Mouse (Mus musculus) midbrain, postnatal 0 days (tissue): Measurements from ENCODE around the gene Klc3. TPM values are rescaled to one million over a fixed set of nuclear protein-coding genes. Genes with fewer than 3 reads are reported as not detected.

ENCODE experiments used
- ATAC-seq: fragments of 200-750 bp; cut with Nextera tagmentation; 2 replicates; pipeline ENCODE4 v1.8.0; 2017; ENCODE audit warnings: moderate number of reproducible peaks, mild to moderate bottlenecking, moderate TSS enrichment, moderate library complexity; ENCODE audit not compliant: low FRiP score
- DNase-seq: peaks from one replicate; pipeline ENCODE4 v3.0.0-alpha.2; 2015; ENCODE audit warnings: low spot score
- H3K27ac ChIP-seq: fragments of 300-500 bp; sonication (generic); 2 replicates; pipeline ENCODE4 v1.5.1; 2014; ENCODE audit warnings: low read depth, mild to moderate bottlenecking, low read length, mixed read lengths
- H3K27me3 ChIP-seq: fragments of 300-500 bp; sonication (generic); 2 replicates; pipeline ENCODE4 v1.6.1; 2014; ENCODE audit warnings: low read length, control low read depth, mixed read lengths; ENCODE audit not compliant: insufficient read depth
- H3K36me3 ChIP-seq: fragments of 300-500 bp; sonication (generic); 2 replicates; pipeline ENCODE4 v1.6.1; 2014; ENCODE audit warnings: low read length, control low read depth, mixed read lengths; ENCODE audit not compliant: insufficient read depth
- H3K4me1 ChIP-seq: fragments of 300-500 bp; sonication (generic); 2 replicates; pipeline ENCODE4 v1.6.1; 2014; ENCODE audit warnings: mild to moderate bottlenecking, control low read depth, antibody characterized with exemption, low read length, mixed read lengths; ENCODE audit not compliant: insufficient read depth
- H3K4me2 ChIP-seq: fragments of 300-500 bp; sonication (generic); 2 replicates; pipeline ENCODE4 v1.6.1; 2014; ENCODE audit warnings: low read depth, mild to moderate bottlenecking, low read length, mixed read lengths; ENCODE audit not compliant: poor library complexity, severe bottlenecking
- H3K4me3 ChIP-seq: fragments of 300-500 bp; sonication (generic); 2 replicates; pipeline ENCODE4 v1.5.1; 2014; ENCODE audit warnings: low read depth, mild to moderate bottlenecking, low read length, moderate library complexity
- H3K9ac ChIP-seq: fragments of 300-500 bp; sonication (generic); replicated peaks from 2 replicates; pipeline ENCODE4 v1.6.1; 2014; ENCODE audit warnings: mild to moderate bottlenecking, low read length, moderate library complexity, mixed read lengths; ENCODE audit not compliant: poor library complexity, severe bottlenecking
- H3K9me3 ChIP-seq: fragments of 300-500 bp; sonication (generic); 2 replicates; pipeline ENCODE4 v1.6.1; 2016; ENCODE audit warnings: low read length, control low read depth
- CTCF ChIP-seq: IDR thresholded peaks from 2 replicates; pipeline ENCODE4 v1.5.1; 2016; ENCODE audit warnings: antibody characterized with exemption, mild to moderate bottlenecking
- WGBS: fragments of 180-500 bp; shearing (Covaris S2); extraction: QIAGEN DNeasy Blood & Tissue Kit; methylation state at CpG from one replicate; pipeline ENCODE4 v1.1.7; 2014; 5-methylcytosine and 5-hydroxymethylcytosine counted together
- polyA plus RNA-seq: library from polyadenylated mRNA; unstranded; fragments of >200 nt; fragmentation: Nextera tagmentation; extraction: Ambion mirVana; gene quantifications from 2 replicates; pipeline ENCODE4 v1.2.1, GENCODE M21; 2015
- total RNA-seq: library from RNA; depleted of rRNA; stranded (reverse); fragments of >200 nt; gene quantifications from 2 replicates; pipeline ENCODE4 v1.2.3, GENCODE M21; 2014

Gene Klc3
- total and polyA plus RNA-seq, 2 experiments from 2014 or later = 1.4 to 1.9 TPM

- no peak overlapping the region for H3K4me2 ChIP-seq
- peaks cover 5% of the 10 kb centered on the region; the same call in 1 of the 2 replicates for H3K4me1 ChIP-seq
- no peak overlapping the region for H3K9ac ChIP-seq
- 83% methylated on average over 15 of the region's 15 CpGs for WGBS
- no peak for TF ChIP-seq CTCF
- no peaks in the 10 kb centered on the region for H3K9me3 ChIP-seq
- no peak overlapping the region for H3K4me3 ChIP-seq
- peaks cover 23% of the 10 kb centered on the region for H3K27me3 ChIP-seq
- ATAC-seq = no peak
- no peak for DNase-seq
- H3K36me3 ChIP-seq = no peaks in the 10 kb centered on the region
- no peak overlapping the region for H3K27ac ChIP-seq
Measured at GRCm38 (mm10) chr7:19416590-19416989, 12.7 kb upstream of the Klc3 start.

DNA sequence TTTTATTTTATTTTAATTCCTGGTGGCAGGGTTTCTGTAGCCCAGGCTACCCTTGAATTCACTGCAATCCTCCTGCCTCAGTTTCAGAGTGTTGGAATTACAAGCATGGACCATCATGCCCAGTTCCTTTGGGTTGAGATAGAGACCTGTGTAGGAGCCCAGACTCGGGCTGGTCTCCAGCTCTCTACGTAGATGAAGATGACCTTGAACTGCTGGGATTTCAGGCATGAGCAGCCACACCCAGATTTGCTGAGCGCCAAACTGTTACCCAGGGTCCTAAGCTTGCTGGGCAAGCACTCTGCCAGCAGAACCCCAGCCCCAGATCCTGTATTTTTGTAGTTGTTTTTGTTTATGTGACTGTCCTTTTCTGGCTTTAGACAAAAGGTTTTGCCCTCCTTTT lies 9.6 kb upstream of the Klc3 start:
- Histone ChIP-seq H3K36me3 (no peaks in the 10 kb centered on the region), H3K4me2 (no peak overlapping the region), H3K27me3 (peaks cover 6% of the 10 kb centered on the region; the same call in 1 of the 2 replicates), H3K4me3 (no peak overlapping the region), H3K9ac (no peak overlapping the region), H3K9me3 (no peaks in the 10 kb centered on the region), H3K27ac (no peak overlapping the region), H3K4me1 (no peaks in the 10 kb centered on the region)
- 87% methylated on average over 3 of the region's 3 CpGs for WGBS
- TF ChIP-seq CTCF = no peak
- ATAC-seq (no peak), DNase-seq (no peak)

DNA sequence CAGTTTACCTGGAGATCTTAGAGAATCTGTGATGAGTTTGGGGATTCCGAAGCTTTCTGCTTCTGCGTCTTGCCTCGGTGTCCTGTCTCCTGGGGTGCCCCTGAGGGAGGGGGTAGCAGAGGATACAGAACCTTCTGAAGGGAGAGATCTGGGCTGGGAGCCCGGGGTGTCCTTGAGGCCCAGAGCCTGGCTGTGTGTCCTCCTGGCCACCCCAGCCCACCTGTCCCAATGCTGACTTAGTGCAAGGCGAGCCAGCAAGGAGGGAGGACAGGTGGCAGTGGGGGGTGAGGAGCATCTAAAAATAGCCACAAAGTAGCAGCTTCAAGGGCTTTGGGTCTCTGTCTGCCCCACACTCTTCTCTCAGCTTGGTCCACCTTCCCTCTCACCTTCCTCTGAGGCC lies 7.9 kb upstream of the Klc3 start:
- H3K27me3 ChIP-seq = peaks cover 5% of the 10 kb centered on the region; the same call in 1 of the 2 replicates
- no peak overlapping the region for H3K4me2 ChIP-seq
- no peak for TF ChIP-seq CTCF
- H3K4me1 ChIP-seq = no peaks in the 10 kb centered on the region
- 85% methylated on average over 5 of the region's 5 CpGs for WGBS
- H3K36me3 ChIP-seq = no peaks in the 10 kb centered on the region
- H3K4me3 ChIP-seq = no peak overlapping the region
- H3K27ac ChIP-seq = no peak overlapping the region
- DNase-seq (no peak), ATAC-seq (no peak)
- H3K9ac ChIP-seq = no peak overlapping the region
- H3K9me3 ChIP-seq = no peaks in the 10 kb centered on the region

DNA sequence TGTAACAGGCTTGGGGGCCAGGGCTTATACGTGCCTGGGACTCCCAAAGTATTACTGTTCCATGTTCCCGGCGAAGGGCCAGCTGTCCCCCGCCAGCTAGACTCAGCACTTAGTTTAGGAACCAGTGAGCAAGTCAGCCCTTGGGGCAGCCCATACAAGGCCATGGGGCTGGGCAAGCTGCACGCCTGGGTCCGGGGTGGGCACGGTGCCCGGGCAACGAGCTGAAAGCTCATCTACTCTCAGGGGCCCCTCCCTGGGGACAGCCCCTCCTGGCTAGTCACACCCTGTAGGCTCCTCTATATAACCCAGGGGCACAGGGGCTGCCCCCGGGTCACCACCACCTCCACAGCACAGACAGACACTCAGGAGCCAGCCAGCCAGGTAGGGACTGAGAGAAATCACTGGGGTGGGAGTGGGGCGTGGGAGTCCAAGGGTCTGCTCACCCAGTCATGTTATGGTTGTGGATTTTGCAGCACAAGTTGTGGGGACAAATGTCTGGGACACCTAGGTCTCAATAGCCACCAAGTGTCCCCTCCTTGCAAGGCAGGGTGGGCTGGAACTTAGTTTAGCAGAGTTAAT lies 7.0 kb upstream of the Klc3 start:
- TF ChIP-seq CTCF = no peak
- no peaks in the 10 kb centered on the region for H3K36me3 ChIP-seq
- 0 out of 2 replicates have a peak, but pooled peaks cover 3% of the 10 kb centered on the region for H3K27me3 ChIP-seq
- H3K4me3 ChIP-seq = no peak overlapping the region
- H3K27ac ChIP-seq = no peak overlapping the region
- DNase-seq (no peak), ATAC-seq (no peak)
- H3K9ac ChIP-seq = no peak overlapping the region
- WGBS = 75% methylated on average over 11 of the region's 11 CpGs
- H3K9me3 ChIP-seq = no peaks in the 10 kb centered on the region
- H3K4me1 ChIP-seq = no peaks in the 10 kb centered on the region
- no peak overlapping the region for H3K4me2 ChIP-seq

DNA sequence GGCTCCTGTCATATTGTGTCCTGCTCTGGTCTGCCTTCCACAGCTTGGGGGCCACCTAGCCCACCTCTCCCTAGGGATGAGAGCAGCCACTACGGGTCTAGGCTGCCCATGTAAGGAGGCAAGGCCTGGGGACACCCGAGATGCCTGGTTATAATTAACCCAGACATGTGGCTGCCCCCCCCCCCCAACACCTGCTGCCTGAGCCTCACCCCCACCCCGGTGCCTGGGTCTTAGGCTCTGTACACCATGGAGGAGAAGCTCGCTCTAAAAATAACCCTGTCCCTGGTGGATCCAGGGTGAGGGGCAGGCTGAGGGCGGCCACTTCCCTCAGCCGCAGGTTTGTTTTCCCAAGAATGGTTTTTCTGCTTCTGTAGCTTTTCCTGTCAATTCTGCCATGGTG lies 5.8 kb upstream of the Klc3 start:
- DNase-seq (no peak), ATAC-seq (0 out of 2 replicates have a peak, but pooled peaks have one; percentile 22)
- Histone ChIP-seq H3K27me3 (peaks cover 3% of the 10 kb centered on the region; the same call in 1 of the 2 replicates), H3K4me2 (no peak overlapping the region), H3K9ac (no peak overlapping the region), H3K36me3 (no peaks in the 10 kb centered on the region), H3K27ac (no peak overlapping the region), H3K9me3 (no peaks in the 10 kb centered on the region), H3K4me1 (no peaks in the 10 kb centered on the region), H3K4me3 (no peak overlapping the region)
- WGBS = 59% methylated on average over 6 of the region's 6 CpGs
- no peak for TF ChIP-seq CTCF

DNA sequence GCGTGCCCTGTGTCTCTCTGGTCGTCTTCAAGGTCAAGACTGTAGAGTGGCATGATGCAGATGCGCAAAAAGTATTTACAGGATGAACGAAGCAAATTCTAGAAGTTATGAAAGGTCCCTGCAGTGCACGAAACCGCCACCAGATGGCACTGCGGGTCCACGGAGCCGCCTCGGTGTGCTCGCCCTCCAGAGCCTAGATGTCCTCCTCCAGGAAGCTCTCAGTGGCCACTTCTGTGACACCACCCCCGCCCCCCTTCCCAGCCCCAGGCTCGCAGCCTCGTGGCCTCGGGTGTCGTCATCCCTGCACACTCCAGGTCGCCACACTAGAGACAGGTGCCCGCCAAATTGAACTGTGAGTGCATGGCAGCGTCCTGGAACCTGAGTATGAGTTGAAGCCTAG lies 1.5 kb upstream of the Klc3 start:
- WGBS = 3% methylated on average over 19 of the region's 19 CpGs
- no peaks in the 10 kb centered on the region for H3K9me3 ChIP-seq
- H3K9ac ChIP-seq = no peak overlapping the region
- peak; percentile 94 for TF ChIP-seq CTCF
- no peaks in the 10 kb centered on the region for H3K36me3 ChIP-seq
- no peak; the same call in 1 of the 2 replicates for ATAC-seq
- H3K4me1 ChIP-seq = no peaks in the 10 kb centered on the region
- H3K27me3 ChIP-seq = peaks cover 24% of the 10 kb centered on the region
- peak; percentile 71 for DNase-seq
- peak overlapping the region; percentile 34 for H3K4me2 ChIP-seq
- no peak overlapping the region for H3K27ac ChIP-seq
- H3K4me3 ChIP-seq = no peak overlapping the region
